Mouse (Mus musculus): ENCODE measurements at regions not wholly inside any gene's neighbourhood (a gene's known extent, or its start where the extent isn't known, plus 50 kb on each side); places are given as distances from the start of the nearest gene placed in this dataset.
A peak's percentile ranks its signal among the peaks of the same experiment; 100 is the strongest.
"Not testable (repeated sequence)": the region's sequence is repeated elsewhere in the genome, so short reads cannot be mapped to it uniquely, and the experiment has no call there.

GRCm38 (mm10) chr15:9954941-9955340, 206.3 kb upstream of the Spef2 start:
- no peak for DNase-seq (ENCODE audit: low spot score)

- no peak for DNase-seq (ENCODE audit: low spot score)
Observed at GRCm38 (mm10) chr15:9974999-9975398, 202.0 kb upstream of the Prlr start.

GRCm38 (mm10) chr15:10011289-10012234, 165.5 kb upstream of the Prlr start:
- no peak for DNase-seq (ENCODE audit: low spot score)

GRCm38 (mm10) chr15:10017216-10017615, 159.8 kb upstream of the Prlr start:
- DNase-seq (ENCODE audit: low spot score): no peak

GRCm38 (mm10) chr15:10029902-10030301, 147.1 kb upstream of the Prlr start:
- DNase-seq (ENCODE audit: low spot score): no peak

- no peak for DNase-seq (ENCODE audit: low spot score)
Observed at GRCm38 (mm10) chr15:10035561-10035960, 141.5 kb upstream of the Prlr start.

- DNase-seq (ENCODE audit: low spot score): not testable (repeated sequence)
Observed at GRCm38 (mm10) chr15:10036576-10036975, 140.5 kb upstream of the Prlr start.

- DNase-seq (ENCODE audit: low spot score): no peak
Observed at GRCm38 (mm10) chr15:10073580-10073979, 103.5 kb upstream of the Prlr start.

- no peak for DNase-seq (ENCODE audit: low spot score)
Observed at GRCm38 (mm10) chr15:10074916-10075315, 102.1 kb upstream of the Prlr start.

GRCm38 (mm10) chr15:10075391-10076060, 101.5 kb upstream of the Prlr start:
- DNase-seq (ENCODE audit: low spot score): no peak

GRCm38 (mm10) chr15:10076061-10076400, 101.0 kb upstream of the Prlr start:
- DNase-seq (ENCODE audit: low spot score): no peak

- DNase-seq (ENCODE audit: low spot score): no peak
Observed at GRCm38 (mm10) chr15:10078434-10078833, 98.6 kb upstream of the Prlr start.

GRCm38 (mm10) chr15:10079510-10079909, 97.5 kb upstream of the Prlr start:
- DNase-seq (ENCODE audit: low spot score): no peak

GRCm38 (mm10) chr15:10088691-10089090, 88.3 kb upstream of the Prlr start:
- peak; percentile 10 for DNase-seq (ENCODE audit: low spot score)

GRCm38 (mm10) chr15:10090384-10091092, 86.5 kb upstream of the Prlr start:
- DNase-seq (ENCODE audit: low spot score): no peak

- DNase-seq (ENCODE audit: low spot score): no peak
Observed at GRCm38 (mm10) chr15:10103350-10103749, 73.7 kb upstream of the Prlr start.

GRCm38 (mm10) chr15:10105211-10105976, 71.6 kb upstream of the Prlr start:
- DNase-seq (ENCODE audit: low spot score): not testable (repeated sequence)

- no peak for DNase-seq (ENCODE audit: low spot score)
Observed at GRCm38 (mm10) chr15:10106853-10107252, 70.2 kb upstream of the Prlr start.

All from heart, adult 8-10 months (tissue).